Comparison of ENCODE assay signal across 15 mouse cellular contexts in the genomic region with DNA sequence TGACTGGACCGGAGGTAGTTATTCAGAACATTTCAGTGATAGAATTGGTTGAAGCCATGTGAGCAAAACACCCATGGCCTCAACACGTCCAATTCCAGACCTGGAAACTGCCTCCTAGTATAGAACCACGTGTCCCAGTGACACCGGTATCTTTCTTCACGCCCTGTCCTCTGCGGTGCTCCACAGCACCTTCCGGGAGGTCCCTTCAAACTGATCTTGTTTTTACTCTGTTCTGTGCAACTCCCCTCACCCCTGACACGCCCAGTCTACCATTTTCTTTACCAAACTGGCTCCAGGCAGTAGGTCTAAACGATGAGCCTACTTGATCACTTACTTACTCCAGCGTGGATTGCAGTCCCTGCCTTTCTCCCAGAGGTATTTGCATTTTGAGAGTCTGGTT. TPM values are rescaled to one million over a fixed set of nuclear protein-coding genes. Genes with fewer than 3 reads are reported as not detected.
DNase-seq lines count a peak whose midpoint lies in the region; ATAC-seq lines count a peak whose summit lies in the region.
"Had no signal": no experiment of that assay in that cellular context is flagged by ENCODE, and none has a peak within 500 bp of the region (broad histone marks: within the 10 kb centered on the region; RNA-seq: fewer than 3 reads in every experiment).

No protein-coding gene starts in this region.

- H3K4me2 ChIP-seq in heart, embryonic 14.5 days (ENCODE audit: low read length), result no peak overlapping the region
- no peak overlapping the region for H3K4me2 ChIP-seq in liver, embryonic 11.5 days
- H3K4me2 ChIP-seq in liver, embryonic 12.5 days, result no peak overlapping the region
- H3K4me2 ChIP-seq: forebrain, embryonic 12.5 days; hindbrain, embryonic 12.5 days; limb, embryonic 13.5 days had no signal

- ATAC-seq in heart, embryonic 14.5 days (ENCODE audit: insufficient number of reproducible peaks, insufficient read depth, low FRiP score, low read depth), result no peak
- ATAC-seq in liver, embryonic 11.5 days (replicated peaks; ENCODE audit: low FRiP score), result no peak
- no peak for ATAC-seq in liver, embryonic 12.5 days
- ATAC-seq: intestine, embryonic 16.5 days had no signal

- no peak overlapping the region for H3K4me3 ChIP-seq in heart, embryonic 14.5 days (ENCODE audit: control insufficient read depth in 1 of 2, insufficient read depth in 1 of 2, low read depth in 1 of 2, low read length in 2 of 2)
- no peak overlapping the region for H3K4me3 ChIP-seq in liver, embryonic 11.5 days (ENCODE audit: low read depth, low read length)
- H3K4me3 ChIP-seq in liver, embryonic 12.5 days, result no peak overlapping the region
- H3K4me3 ChIP-seq: forebrain, embryonic 12.5 days; hindbrain, embryonic 12.5 days; limb, embryonic 13.5 days had no signal

- intact Hi-C loops in heart, postnatal 25 days (cut with DNase I), result no loop called here

- H3K4me1 ChIP-seq in heart, embryonic 14.5 days (ENCODE audit: control insufficient read depth in 2 of 2, insufficient read depth in 2 of 2, low read length in 2 of 2), result peaks cover 44 to 71% of the 10 kb centered on the region in 2 experiments
- H3K4me1 ChIP-seq in liver, embryonic 11.5 days (replicated peaks; ENCODE audit: control insufficient read depth, insufficient read depth, low read length), result peaks cover 70% of the 10 kb centered on the region
- peaks cover 88% of the 10 kb centered on the region for H3K4me1 ChIP-seq in liver, embryonic 12.5 days

- no peaks in the 10 kb centered on the region for H3K9me3 ChIP-seq in heart, embryonic 14.5 days (ENCODE audit: control insufficient read depth, low read length)
- no peaks in the 10 kb centered on the region for H3K9me3 ChIP-seq in liver, embryonic 11.5 days (ENCODE audit: control insufficient read depth, low read length)
- H3K9me3 ChIP-seq in liver, embryonic 12.5 days (replicated peaks), result no peaks in the 10 kb centered on the region
- H3K9me3 ChIP-seq: forebrain, embryonic 12.5 days; hindbrain, embryonic 12.5 days; limb, embryonic 13.5 days had no signal

- DNase-seq in cerebellum, adult 11-12 months, result peak; percentile 16
- DNase-seq in cerebellum, postnatal 25 days, result no peak
- DNase-seq in heart, postnatal 25 days (ENCODE audit: low spot score), result no peak
- peak; percentile 35 for DNase-seq in liver, embryonic 11.5 days (ENCODE audit: low spot score)
- peak; percentile 77 for DNase-seq in induced T-regulatory cell, adult 2 months (ENCODE audit: low read depth)
- DNase-seq in Muller cell, postnatal 12 days (ENCODE audit: inconsistent ontology term), result no peak
- DNase-seq: embryo, embryonic 11 days; gastrocnemius, postnatal 36 days; lung, postnatal 10 days had no signal

- no peak overlapping the region for H3K9ac ChIP-seq in heart, embryonic 14.5 days (ENCODE audit: low read length)
- H3K9ac ChIP-seq in liver, embryonic 11.5 days (ENCODE audit: low read depth, low read length), result no peak overlapping the region
- no peak overlapping the region for H3K9ac ChIP-seq in liver, embryonic 12.5 days
- H3K9ac ChIP-seq: forebrain, embryonic 12.5 days; limb, embryonic 13.5 days had no signal

- 75% methylated on average over 10 of the region's 10 CpGs for WGBS in heart, embryonic 14.5 days
- WGBS in liver, embryonic 11.5 days, result 69% methylated on average over 10 of the region's 10 CpGs
- WGBS in liver, embryonic 12.5 days (ENCODE audit: insufficient replicate concordance), result 63% methylated on average over 10 of the region's 10 CpGs

- H3K27ac ChIP-seq in heart, embryonic 14.5 days (replicated peaks in 1 of 2; ENCODE audit: control insufficient read depth in 1 of 2, insufficient read depth in 1 of 2, low read depth in 2 of 2, low read length in 2 of 2), result peak overlapping the region; percentile 25 to 77; a peak in 3 of 4 replicates
- no peak overlapping the region for H3K27ac ChIP-seq in liver, embryonic 11.5 days (ENCODE audit: low read depth, low read length)
- no peak overlapping the region for H3K27ac ChIP-seq in liver, embryonic 12.5 days
- H3K27ac ChIP-seq: forebrain, embryonic 12.5 days; limb, embryonic 13.5 days had no signal

- no peaks in the 10 kb centered on the region for H3K27me3 ChIP-seq in heart, embryonic 14.5 days (ENCODE audit: control insufficient read depth, insufficient read depth, low read length)
- H3K27me3 ChIP-seq in liver, embryonic 11.5 days (replicated peaks; ENCODE audit: control insufficient read depth, insufficient read depth, low read length), result no peaks in the 10 kb centered on the region
- no peaks in the 10 kb centered on the region for H3K27me3 ChIP-seq in liver, embryonic 12.5 days (replicated peaks)
- H3K27me3 ChIP-seq: forebrain, embryonic 12.5 days; hindbrain, embryonic 12.5 days; limb, embryonic 13.5 days had no signal

- H3K36me3 ChIP-seq in heart, embryonic 14.5 days (ENCODE audit: control insufficient read depth, insufficient read depth, low read length), result peaks cover 3% of the 10 kb centered on the region; the same call in 1 of the 2 replicates
- peaks cover 2% of the 10 kb centered on the region; the same call in 1 of the 2 replicates for H3K36me3 ChIP-seq in liver, embryonic 11.5 days (ENCODE audit: control insufficient read depth, insufficient read depth, low read length)
- peaks cover 22% of the 10 kb centered on the region for H3K36me3 ChIP-seq in liver, embryonic 12.5 days
- H3K36me3 ChIP-seq: forebrain, embryonic 12.5 days; hindbrain, embryonic 12.5 days had no signal

RNA-seq across cellular contexts. Expression of gene Anp32a, which starts 7.0 kb away (rescaled TPM):
- 92.8 and 109 TPM in 2 replicates for polyA plus RNA-seq in heart, embryonic 14.5 days (2014; fragmentation: Nextera tagmentation; extraction: Ambion mirVana)
- total RNA-seq in heart, postnatal 25 days (2021), result 100 to 1,000 TPM; 186 to 202 TPM
- 107 and 112 TPM in 2 replicates for polyA plus RNA-seq in liver, embryonic 11.5 days (2014; fragmentation: Nextera tagmentation; extraction: Ambion mirVana)
- polyA plus RNA-seq in liver, embryonic 12.5 days (2016; fragmentation: Nextera tagmentation; extraction: Ambion mirVana), result 112 and 122 TPM in 2 replicates

Comparison
In these comparisons a context has a peak if more than half of its experiments do, and no peak if none do; other contexts are left out.
1. DNase-seq: peak in cerebellum, adult 11-12 months (single experiment), liver, embryonic 11.5 days (single experiment) and induced T-regulatory cell, adult 2 months (single experiment); none in cerebellum, postnatal 25 days (0 of 2), heart, postnatal 25 days (single experiment) and Muller cell, postnatal 12 days (single experiment).
2. H3K27ac ChIP-seq: peak in heart, embryonic 14.5 days (2 of 2); none in liver, embryonic 11.5 days (single experiment) and liver, embryonic 12.5 days (single experiment).